Mouse (Mus musculus): Measurements from ENCODE around the gene Ptpn22.

Gene Ptpn22

GRCm38 (mm10) chr3:103916205-103916838, 56.7 kb downstream of the Ptpn22 start:
- no peak for DNase-seq (ENCODE audit: extremely low spot score, low read depth, low spot score)

- DNase-seq (ENCODE audit: extremely low spot score, low read depth, low spot score), result no peak
Observed at GRCm38 (mm10) chr3:103916839-103917237, 57.2 kb downstream of the Ptpn22 start.

GRCm38 (mm10) chr3:103920094-103920493, 60.5 kb downstream of the Ptpn22 start:
- no peak for DNase-seq (ENCODE audit: extremely low spot score, low read depth, low spot score)

- DNase-seq (ENCODE audit: extremely low spot score, low read depth, low spot score), result no peak
Observed at GRCm38 (mm10) chr3:103925302-103925701, 65.7 kb downstream of the Ptpn22 start.

GRCm38 (mm10) chr3:103927511-103927910, 67.9 kb downstream of the Ptpn22 start:
- DNase-seq (ENCODE audit: extremely low spot score, low read depth, low spot score), result no peak

- no peak for DNase-seq (ENCODE audit: extremely low spot score, low read depth, low spot score)
Observed at GRCm38 (mm10) chr3:103944794-103945562, 85.4 kb downstream of the Ptpn22 start.

GRCm38 (mm10) chr3:103948666-103949065, 89.1 kb downstream of the Ptpn22 start:
- no peak for DNase-seq (ENCODE audit: extremely low spot score, low read depth, low spot score)

GRCm38 (mm10) chr3:103960622-103961021, 101.0 kb downstream of the Ptpn22 start:
- DNase-seq (ENCODE audit: extremely low spot score, low read depth, low spot score), result no peak
